Mouse (Mus musculus): ENCODE results near the gene Bpifc. TPM values are rescaled to one million over a fixed set of nuclear protein-coding genes. Genes with fewer than 3 reads are reported as not detected.

Bpifc gene
- polyA plus RNA-seq, 1 experiment from 2014 or later, result 0.05 TPM

DNA sequence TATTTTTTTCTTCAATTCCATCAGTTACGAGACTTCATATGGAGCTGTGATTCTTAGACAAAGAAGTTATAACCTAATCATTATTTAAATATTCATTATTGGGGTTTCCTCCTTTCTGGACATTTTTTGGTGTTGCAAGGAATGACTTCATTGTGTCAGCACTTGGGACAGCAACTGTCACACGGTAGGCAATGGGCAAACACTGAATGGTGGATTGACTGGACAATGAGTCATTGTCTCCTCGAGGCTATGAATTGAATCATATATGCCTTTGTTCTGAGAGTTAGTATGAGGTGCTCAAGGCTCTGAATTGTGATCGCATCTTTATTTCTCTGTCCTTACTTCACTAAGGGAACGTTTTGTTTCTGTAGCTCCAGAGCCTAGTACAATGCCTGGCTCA lies 5.2 kb downstream of the Bpifc start:
- 86% methylated on average over 5 of the region's 5 CpGs for WGBS
- Histone ChIP-seq H3K36me3 (ENCODE audit: control insufficient read depth, insufficient read depth, low read length) (no peaks in the 10 kb centered on the region), H3K4me2 (ENCODE audit: low read depth, severe bottlenecking) (no peak overlapping the region), H3K27ac (replicated peaks; ENCODE audit: low read depth, low read length) (no peak overlapping the region), H3K27me3 (ENCODE audit: control insufficient read depth, insufficient read depth, low read length) (no peaks in the 10 kb centered on the region), H3K9ac (ENCODE audit: low read length) (no peak overlapping the region), H3K4me3 (ENCODE audit: low read depth, low read length) (no peak overlapping the region), H3K4me1 (ENCODE audit: control insufficient read depth, insufficient read depth, low read length) (no peaks in the 10 kb centered on the region), H3K9me3 (ENCODE audit: control insufficient read depth, low read length) (no peaks in the 10 kb centered on the region)
- DNase-seq (ENCODE audit: low spot score) (no peak), ATAC-seq (ENCODE audit: insufficient number of reproducible peaks, low FRiP score, low TSS enrichment, low read depth) (no peak)

GRCm38 (mm10) chr10:86000447-86000846 lies 11.2 kb downstream of the Bpifc start:
- H3K4me1 ChIP-seq (ENCODE audit: control insufficient read depth, insufficient read depth, low read length), result no peaks in the 10 kb centered on the region
- DNase-seq (ENCODE audit: low spot score), result no peak
- H3K36me3 ChIP-seq (ENCODE audit: control insufficient read depth, insufficient read depth, low read length), result no peaks in the 10 kb centered on the region
- no peak overlapping the region for H3K9ac ChIP-seq (ENCODE audit: low read length)
- H3K9me3 ChIP-seq (ENCODE audit: control insufficient read depth, low read length), result no peaks in the 10 kb centered on the region
- no peak overlapping the region for H3K4me3 ChIP-seq (ENCODE audit: low read depth, low read length)
- no peak overlapping the region for H3K4me2 ChIP-seq (ENCODE audit: low read depth, severe bottlenecking)
- no peaks in the 10 kb centered on the region for H3K27me3 ChIP-seq (ENCODE audit: control insufficient read depth, insufficient read depth, low read length)
- ATAC-seq (ENCODE audit: insufficient number of reproducible peaks, low FRiP score, low TSS enrichment, low read depth), result no peak
- WGBS, result 91% methylated on average over 4 of the region's 4 CpGs
- no peak overlapping the region for H3K27ac ChIP-seq (replicated peaks; ENCODE audit: low read depth, low read length)

DNA sequence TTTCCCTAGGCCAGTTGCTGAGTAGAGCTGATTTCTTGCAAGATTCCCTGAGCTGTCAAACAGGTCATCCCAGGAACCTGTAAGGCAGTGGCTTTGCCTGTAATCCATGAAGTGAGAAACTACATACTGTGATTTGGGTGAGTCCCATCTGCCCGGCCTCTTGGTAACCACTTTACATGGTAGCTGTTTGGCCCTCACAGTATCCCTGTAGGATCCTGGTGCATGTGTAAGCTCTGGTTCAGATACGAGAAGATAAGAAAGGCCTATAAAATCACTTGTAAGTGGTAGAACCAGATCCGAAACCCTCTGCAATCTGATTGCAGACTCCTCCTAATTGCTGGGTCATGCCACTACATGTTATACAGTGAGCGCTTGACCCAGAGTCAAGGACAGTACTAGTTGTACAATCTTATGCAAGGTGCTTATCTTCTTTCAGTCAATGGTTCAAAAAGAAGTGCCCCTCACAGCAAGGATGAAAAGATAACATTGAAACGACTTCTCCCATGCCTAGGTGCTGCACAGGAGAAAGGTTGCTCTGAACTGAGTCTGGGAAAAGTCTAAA lies 17.1 kb downstream of the Bpifc start:
- H3K4me1 ChIP-seq (ENCODE audit: control insufficient read depth, insufficient read depth, low read length), result no peaks in the 10 kb centered on the region
- no peak overlapping the region for H3K4me3 ChIP-seq (ENCODE audit: low read depth, low read length)
- H3K27me3 ChIP-seq (ENCODE audit: control insufficient read depth, insufficient read depth, low read length), result no peaks in the 10 kb centered on the region
- H3K9ac ChIP-seq (ENCODE audit: low read length), result no peak overlapping the region
- WGBS, result 77% methylated on average over 5 of the region's 5 CpGs
- no peak for DNase-seq (ENCODE audit: low spot score)
- ATAC-seq (ENCODE audit: insufficient number of reproducible peaks, low FRiP score, low TSS enrichment, low read depth), result no peak
- no peak overlapping the region for H3K27ac ChIP-seq (replicated peaks; ENCODE audit: low read depth, low read length)
- H3K36me3 ChIP-seq (ENCODE audit: control insufficient read depth, insufficient read depth, low read length), result no peaks in the 10 kb centered on the region
- no peaks in the 10 kb centered on the region for H3K9me3 ChIP-seq (ENCODE audit: control insufficient read depth, low read length)
- H3K4me2 ChIP-seq (ENCODE audit: low read depth, severe bottlenecking), result no peak overlapping the region

DNA sequence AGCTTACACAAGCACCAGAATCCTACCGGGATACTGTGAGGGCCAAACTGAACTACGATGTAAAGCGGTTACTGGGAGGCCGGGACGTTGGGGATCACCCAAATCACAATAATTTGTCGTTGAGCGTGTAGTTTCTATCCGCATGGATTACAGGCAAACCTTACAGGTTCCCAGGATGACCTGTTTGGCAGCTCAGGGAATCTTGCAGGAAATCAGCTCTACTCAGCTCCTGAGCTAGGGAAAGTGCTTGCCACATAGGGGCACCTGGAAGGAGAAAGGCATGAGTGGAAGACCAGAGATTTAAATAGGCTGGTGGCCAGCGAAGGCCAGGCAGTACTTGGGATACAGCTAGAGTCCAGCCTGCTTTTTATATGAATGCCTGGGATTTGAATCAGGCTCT lies 17.9 kb downstream of the Bpifc start:
- no peak overlapping the region for H3K4me2 ChIP-seq (ENCODE audit: low read depth, severe bottlenecking)
- H3K4me3 ChIP-seq (ENCODE audit: low read depth, low read length), result no peak overlapping the region
- H3K9me3 ChIP-seq (ENCODE audit: control insufficient read depth, low read length), result no peaks in the 10 kb centered on the region
- ATAC-seq (ENCODE audit: insufficient number of reproducible peaks, low FRiP score, low TSS enrichment, low read depth) (no peak), DNase-seq (ENCODE audit: low spot score) (no peak)
- no peaks in the 10 kb centered on the region for H3K4me1 ChIP-seq (ENCODE audit: control insufficient read depth, insufficient read depth, low read length)
- no peak overlapping the region for H3K9ac ChIP-seq (ENCODE audit: low read length)
- no peaks in the 10 kb centered on the region for H3K27me3 ChIP-seq (ENCODE audit: control insufficient read depth, insufficient read depth, low read length)
- H3K36me3 ChIP-seq (ENCODE audit: control insufficient read depth, insufficient read depth, low read length), result no peaks in the 10 kb centered on the region
- no peak overlapping the region for H3K27ac ChIP-seq (replicated peaks; ENCODE audit: low read depth, low read length)
- 90% methylated on average over 9 of the region's 9 CpGs for WGBS

- Histone ChIP-seq H3K4me2 (ENCODE audit: low read depth, severe bottlenecking) (no peak overlapping the region), H3K36me3 (ENCODE audit: control insufficient read depth, insufficient read depth, low read length) (no peaks in the 10 kb centered on the region), H3K4me1 (ENCODE audit: control insufficient read depth, insufficient read depth, low read length) (no peaks in the 10 kb centered on the region), H3K27ac (replicated peaks; ENCODE audit: low read depth, low read length) (no peak overlapping the region), H3K9me3 (ENCODE audit: control insufficient read depth, low read length) (no peaks in the 10 kb centered on the region), H3K4me3 (ENCODE audit: low read depth, low read length) (no peak overlapping the region), H3K27me3 (ENCODE audit: control insufficient read depth, insufficient read depth, low read length) (no peaks in the 10 kb centered on the region), H3K9ac (ENCODE audit: low read length) (no peak overlapping the region)
- 86% methylated on average over 4 of the region's 4 CpGs for WGBS
- ATAC-seq (ENCODE audit: insufficient number of reproducible peaks, low FRiP score, low TSS enrichment, low read depth) (no peak), DNase-seq (ENCODE audit: low spot score) (no peak)
Observed at GRCm38 (mm10) chr10:85992412-85992811, 19.3 kb downstream of the Bpifc start.

- 78% methylated on average over 6 of the region's 6 CpGs for WGBS
- DNase-seq (ENCODE audit: low spot score) (no peak), ATAC-seq (ENCODE audit: insufficient number of reproducible peaks, low FRiP score, low TSS enrichment, low read depth) (no peak)
- H3K36me3 ChIP-seq (ENCODE audit: control insufficient read depth, insufficient read depth, low read length), result no peaks in the 10 kb centered on the region
- no peak overlapping the region for H3K4me2 ChIP-seq (ENCODE audit: low read depth, severe bottlenecking)
- no peak overlapping the region for H3K27ac ChIP-seq (replicated peaks; ENCODE audit: low read depth, low read length)
- H3K4me3 ChIP-seq (ENCODE audit: low read depth, low read length), result no peak overlapping the region
- H3K27me3 ChIP-seq (ENCODE audit: control insufficient read depth, insufficient read depth, low read length), result no peaks in the 10 kb centered on the region
- H3K9ac ChIP-seq (ENCODE audit: low read length), result no peak overlapping the region
- H3K9me3 ChIP-seq (ENCODE audit: control insufficient read depth, low read length), result no peaks in the 10 kb centered on the region
- no peaks in the 10 kb centered on the region for H3K4me1 ChIP-seq (ENCODE audit: control insufficient read depth, insufficient read depth, low read length)
Observed at GRCm38 (mm10) chr10:85989412-85990115, 22.1 kb downstream of the Bpifc start.

DNA sequence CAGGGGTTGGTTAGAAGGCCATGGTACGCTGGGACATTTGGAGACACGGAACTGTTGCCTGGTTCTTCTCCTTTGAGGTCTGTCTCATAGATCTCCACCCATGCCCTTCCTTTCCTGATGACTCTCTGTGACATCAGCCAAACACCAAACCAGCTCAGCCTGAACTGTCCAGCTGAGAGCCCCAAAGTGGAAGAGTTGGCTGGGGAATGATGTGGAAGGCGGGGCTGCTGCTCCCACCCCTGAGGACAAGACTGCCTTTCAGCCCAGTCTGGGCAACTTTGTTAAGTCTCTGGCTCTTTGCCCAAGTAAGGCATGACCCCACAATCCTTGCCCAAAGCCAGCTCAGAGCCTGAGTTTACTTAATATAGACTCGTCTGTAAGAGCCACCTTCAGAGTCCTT lies 38.8 kb downstream of the Bpifc start:
- Histone ChIP-seq H3K9me3 (ENCODE audit: control insufficient read depth, low read length) (no peaks in the 10 kb centered on the region), H3K27me3 (ENCODE audit: control insufficient read depth, insufficient read depth, low read length) (no peaks in the 10 kb centered on the region), H3K4me2 (ENCODE audit: low read depth, severe bottlenecking) (no peak overlapping the region), H3K36me3 (ENCODE audit: control insufficient read depth, insufficient read depth, low read length) (no peaks in the 10 kb centered on the region), H3K4me1 (ENCODE audit: control insufficient read depth, insufficient read depth, low read length) (no peaks in the 10 kb centered on the region), H3K4me3 (ENCODE audit: low read depth, low read length) (no peak overlapping the region), H3K27ac (replicated peaks; ENCODE audit: low read depth, low read length) (no peak overlapping the region), H3K9ac (ENCODE audit: low read length) (no peak overlapping the region)
- ATAC-seq (ENCODE audit: insufficient number of reproducible peaks, low FRiP score, low TSS enrichment, low read depth) (no peak), DNase-seq (ENCODE audit: low spot score) (no peak)
- 87% methylated on average over 4 of the region's 4 CpGs for WGBS

- no peaks in the 10 kb centered on the region for H3K27me3 ChIP-seq (ENCODE audit: control insufficient read depth, insufficient read depth, low read length)
- no peak overlapping the region for H3K27ac ChIP-seq (replicated peaks; ENCODE audit: low read depth, low read length)
- no peaks in the 10 kb centered on the region for H3K4me1 ChIP-seq (ENCODE audit: control insufficient read depth, insufficient read depth, low read length)
- WGBS, result 90% methylated on average over 9 of the region's 9 CpGs
- DNase-seq (ENCODE audit: low spot score) (no peak), ATAC-seq (ENCODE audit: insufficient number of reproducible peaks, low FRiP score, low TSS enrichment, low read depth) (no peak)
- no peaks in the 10 kb centered on the region for H3K9me3 ChIP-seq (ENCODE audit: control insufficient read depth, low read length)
- no peak overlapping the region for H3K9ac ChIP-seq (ENCODE audit: low read length)
- H3K36me3 ChIP-seq (ENCODE audit: control insufficient read depth, insufficient read depth, low read length), result no peaks in the 10 kb centered on the region
- H3K4me3 ChIP-seq (ENCODE audit: low read depth, low read length), result no peak overlapping the region
- no peak overlapping the region for H3K4me2 ChIP-seq (ENCODE audit: low read depth, severe bottlenecking)
Observed at GRCm38 (mm10) chr10:85971826-85972225, 39.9 kb downstream of the Bpifc start.
